Mouse (Mus musculus) heart, postnatal 14 days (tissue): ENCODE measurements around the gene Arsb. TPM values are rescaled to one million over a fixed set of nuclear protein-coding genes. Genes with fewer than 3 reads are reported as not detected.

Experiments
- DNase-seq, 2 experiments: peaks; one replicate each; pipeline ENCODE4 v3.0.0; 2021 to 2022
- intact Hi-C: fragments of 180-260 bp; cut with DNase I; formaldehyde crosslinking; loops from one replicate; pipeline ENCODE4 v1.15.1; 2025
- total RNA-seq, 2 experiments: library from RNA; stranded (reverse); gene quantifications; 2 replicates each; pipeline ENCODE4 v1.2.3; 2021

Arsb gene
- total RNA-seq, 2 experiments from 2014 or later: 7.6 to 7.8 TPM

GRCm38 (mm10) chr13:93914206-93914605 lies 142.8 kb downstream of the Arsb start:
- DNase-seq: no peak
- intact Hi-C loops: no loop called here

GRCm38 (mm10) chr13:93915641-93916570 lies 144.5 kb downstream of the Arsb start:
- intact Hi-C loops: no loop called here
- no peak for DNase-seq

GRCm38 (mm10) chr13:93919536-93919935 lies 148.1 kb downstream of the Arsb start:
- intact Hi-C loops: no loop called here
- no peak for DNase-seq

- DNase-seq: no peak
- intact Hi-C loops: no loop called here
Observed at GRCm38 (mm10) chr13:93920080-93920785, 148.8 kb downstream of the Arsb start.

GRCm38 (mm10) chr13:93920786-93921300 lies 149.4 kb downstream of the Arsb start:
- intact Hi-C loops: no loop called here
- DNase-seq: peak; percentile 44 to 48

- DNase-seq: no peak
- intact Hi-C loops: no loop called here
Observed at GRCm38 (mm10) chr13:93921831-93922565, 150.6 kb downstream of the Arsb start.

GRCm38 (mm10) chr13:93922566-93922910 lies 151.1 kb downstream of the Arsb start:
- peak; percentile 40 to 48 for DNase-seq
- intact Hi-C loops: no loop called here

GRCm38 (mm10) chr13:93924735-93925432 lies 153.5 kb downstream of the Arsb start:
- DNase-seq: no peak
- intact Hi-C loops: no loop called here

- no peak for DNase-seq
- intact Hi-C loops: no loop called here
Observed at GRCm38 (mm10) chr13:93930561-93931340, 159.3 kb downstream of the Arsb start.

- intact Hi-C loops: no loop called here
- DNase-seq: peak in 1 of 2 experiments; percentile 33
Observed at GRCm38 (mm10) chr13:93936455-93936854, 165.0 kb downstream of the Arsb start.

GRCm38 (mm10) chr13:93938118-93938517 lies 166.7 kb downstream of the Arsb start:
- intact Hi-C loops: no loop called here
- DNase-seq: no peak

GRCm38 (mm10) chr13:93939363-93940127 lies 168.1 kb downstream of the Arsb start:
- intact Hi-C loops: no loop called here
- peak; percentile 62 to 72 for DNase-seq

GRCm38 (mm10) chr13:93940742-93941531 lies 169.5 kb downstream of the Arsb start:
- peak; percentile 46 to 58 for DNase-seq
- intact Hi-C loops: no loop called here

GRCm38 (mm10) chr13:93950996-93951395 lies 179.6 kb downstream of the Arsb start:
- intact Hi-C loops: no loop called here
- DNase-seq: peak in 1 of 2 experiments; percentile 36

- DNase-seq: no peak
- intact Hi-C loops: no loop called here
Observed at GRCm38 (mm10) chr13:93951555-93951954, 180.1 kb downstream of the Arsb start.

- intact Hi-C loops: no loop called here
- DNase-seq: no peak
Observed at GRCm38 (mm10) chr13:93952466-93952865, 181.0 kb downstream of the Arsb start.

GRCm38 (mm10) chr13:93957907-93958306 lies 186.5 kb downstream of the Arsb start:
- no peak for DNase-seq

GRCm38 (mm10) chr13:93966271-93966670 lies 194.8 kb downstream of the Arsb start:
- no peak for DNase-seq
- intact Hi-C loops: no loop called here

More at GRCm38 (mm10) chr13:93957907-93958306, 186.5 kb downstream of the Arsb start:
- intact Hi-C loops: no loop called here
